Mouse (Mus musculus) olfactory bulb, adult 2 months (tissue): ENCODE results near the gene 3110009E18Rik.

Source experiments
- CTCF ChIP-seq: fragments of 200-500 bp; IDR thresholded peaks from 2 replicates; pipeline ENCODE4 v1.5.1; 2012; ENCODE audit warnings: low read depth, mild to moderate bottlenecking, low read length, moderate library complexity; ENCODE audit not compliant: insufficient read depth
- POLR2A ChIP-seq: fragments of 200-500 bp; IDR thresholded peaks from 2 replicates; pipeline ENCODE4 v1.6.1; 2012; ENCODE audit warnings: mild to moderate bottlenecking, low read depth, low read length, moderate library complexity; ENCODE audit not compliant: insufficient read depth

GRCm38 (mm10) chr1:120094920-120095319 is 26.1 kb upstream of the 3110009E18Rik start:
- TF ChIP-seq CTCF (no peak), POLR2A (no peak)
